Mouse (Mus musculus) 3T3-L1 (cell line): ENCODE results near the gene Immp2l.
"Not testable (repeated sequence)": the region's sequence is repeated elsewhere in the genome, so short reads cannot be mapped to it uniquely, and the experiment has no call there.

ENCODE experiments used
- DNase-seq: peaks from one replicate; pipeline ENCODE4 v3.0.0-alpha.2; 2015; ENCODE audit warnings: low read depth, low spot score

Immp2l gene

DNA sequence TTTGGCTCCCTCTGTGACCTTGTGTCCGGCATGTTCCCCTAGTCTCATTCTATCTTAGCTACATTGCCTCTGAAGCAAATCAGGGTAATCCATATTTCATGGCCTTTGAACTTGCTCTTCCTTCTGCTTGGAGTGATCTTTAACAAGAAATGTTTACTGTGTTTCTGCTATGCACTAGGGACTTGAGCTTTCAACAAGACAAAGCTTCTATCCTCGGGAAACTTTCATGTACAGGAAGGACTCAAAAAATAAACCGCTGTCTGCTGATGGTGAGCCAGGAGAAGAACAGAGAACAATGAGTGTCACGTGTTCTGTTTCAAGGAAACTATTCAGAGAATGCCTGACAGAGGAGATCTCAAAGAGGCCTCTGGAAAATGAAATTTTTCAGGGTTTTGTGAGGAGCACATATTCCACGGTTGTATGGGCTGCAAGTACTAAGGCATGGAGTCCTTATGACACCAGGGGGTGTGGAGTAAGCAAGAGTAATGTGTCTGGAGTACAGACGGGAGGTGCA, 814.5 kb downstream of the Immp2l start:
- DNase-seq: no peak

DNA sequence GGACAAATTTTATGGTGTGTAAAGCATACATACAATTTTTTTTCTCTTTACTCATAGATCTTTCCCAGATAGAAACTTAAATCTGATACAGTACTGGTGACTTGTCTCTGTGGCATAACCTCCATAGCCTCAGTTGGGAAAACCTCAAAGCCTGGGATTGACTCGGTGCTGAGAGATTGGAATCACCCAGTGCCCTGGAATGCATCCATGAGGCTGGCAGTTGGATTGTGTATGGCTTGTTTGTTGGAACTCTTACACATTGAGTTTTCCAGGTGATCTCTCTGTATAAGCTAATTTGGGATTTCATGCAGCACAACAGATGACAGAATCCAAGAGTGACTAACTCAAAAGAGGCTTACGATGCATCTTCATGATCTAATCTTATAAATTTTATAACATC, 815.4 kb downstream of the Immp2l start:
- DNase-seq: no peak

DNA sequence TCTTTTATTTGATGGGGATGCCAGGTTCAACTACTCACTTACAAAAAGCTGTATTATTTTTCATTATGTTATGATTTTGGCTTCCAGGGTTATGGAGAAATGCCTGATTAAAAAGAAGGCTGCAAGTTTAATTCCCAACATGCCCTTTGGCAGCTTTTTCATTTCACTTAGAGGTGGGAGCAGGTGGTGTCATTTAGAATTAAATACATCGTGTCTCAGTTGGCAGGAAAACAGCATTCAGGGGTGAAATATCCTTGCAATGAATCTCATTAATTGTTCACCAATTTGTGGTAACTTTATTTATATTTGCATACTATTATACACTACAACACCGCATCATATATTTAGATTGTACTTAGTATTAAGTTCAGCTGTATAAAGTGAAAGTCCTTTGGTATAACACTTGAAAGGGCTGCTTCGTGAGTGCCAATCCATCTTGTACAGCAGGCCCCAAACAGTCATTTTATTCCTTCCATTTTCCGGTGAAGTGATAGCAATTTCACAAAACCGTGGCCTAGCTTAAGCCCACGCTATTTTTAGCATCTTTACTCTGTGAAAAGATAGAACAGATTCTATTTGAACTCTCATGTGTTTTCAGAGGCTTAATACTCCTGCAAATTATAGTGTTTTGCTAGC, 818.9 kb downstream of the Immp2l start:
- no peak for DNase-seq

DNA sequence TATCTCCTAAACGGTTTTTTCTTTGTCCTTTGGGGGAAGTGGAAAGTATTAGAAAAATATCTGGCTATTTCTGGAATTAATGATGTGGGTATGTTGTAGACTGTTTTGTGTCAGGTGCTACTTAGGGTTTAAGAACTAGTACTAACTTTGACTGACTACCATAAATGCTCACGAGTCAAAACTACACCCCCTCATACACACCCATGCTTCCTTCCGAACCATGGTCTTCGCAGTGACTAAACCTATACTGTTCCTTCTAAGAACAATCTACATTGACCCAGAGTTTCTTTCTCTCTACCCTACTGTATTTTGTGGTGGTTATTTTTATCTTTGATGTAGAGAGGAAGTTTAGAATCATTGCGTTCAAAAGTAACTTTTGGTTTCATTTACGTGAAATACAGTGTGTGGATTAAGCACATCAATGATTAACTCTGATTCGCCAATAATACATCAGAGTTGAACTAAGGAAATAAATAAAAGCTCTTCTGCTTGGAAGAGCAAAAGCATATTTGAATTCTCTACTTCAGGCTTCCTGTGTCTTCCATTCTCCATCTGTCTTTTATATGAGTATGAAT, 828.1 kb downstream of the Immp2l start:
- no peak for DNase-seq

DNA sequence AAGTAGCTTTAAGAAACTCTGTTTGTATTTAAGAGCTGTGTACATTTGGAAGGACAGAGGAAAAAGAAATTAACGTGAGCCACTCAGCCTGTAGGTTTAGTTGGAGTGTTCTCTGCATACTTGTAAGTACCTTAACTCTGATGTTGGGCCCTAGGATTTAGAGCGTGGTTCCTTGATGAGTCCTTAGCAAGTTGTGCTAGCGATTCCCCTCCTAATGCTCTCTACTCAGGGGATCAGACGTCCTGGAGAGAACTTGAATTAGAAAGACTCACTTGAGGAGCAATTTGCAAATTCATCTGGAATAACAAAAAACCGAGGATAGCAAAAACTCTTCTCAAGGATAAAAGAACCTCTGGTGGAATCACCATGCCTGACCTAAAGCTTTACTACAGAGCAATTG, 835.8 kb downstream of the Immp2l start:
- not testable (repeated sequence) for DNase-seq

DNA sequence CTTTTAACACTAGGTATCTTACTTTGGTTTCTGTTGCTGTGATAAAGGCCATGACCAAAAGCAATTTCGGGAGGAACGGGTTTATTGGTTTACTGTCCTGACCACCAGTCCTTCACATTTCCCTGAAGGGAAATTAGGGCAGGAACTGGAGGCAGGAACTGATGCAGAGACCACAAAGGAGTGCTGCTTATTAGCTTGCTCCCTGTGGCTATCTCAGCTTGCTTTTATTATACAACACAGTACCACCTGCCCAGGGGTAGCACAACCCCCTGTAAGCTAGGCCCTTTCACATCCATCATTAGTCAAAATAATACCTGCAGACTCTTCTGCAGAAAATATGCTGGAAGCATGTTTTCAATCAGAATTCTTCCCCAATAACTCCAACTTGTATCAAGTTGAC, 844.4 kb downstream of the Immp2l start:
- DNase-seq: no peak

DNA sequence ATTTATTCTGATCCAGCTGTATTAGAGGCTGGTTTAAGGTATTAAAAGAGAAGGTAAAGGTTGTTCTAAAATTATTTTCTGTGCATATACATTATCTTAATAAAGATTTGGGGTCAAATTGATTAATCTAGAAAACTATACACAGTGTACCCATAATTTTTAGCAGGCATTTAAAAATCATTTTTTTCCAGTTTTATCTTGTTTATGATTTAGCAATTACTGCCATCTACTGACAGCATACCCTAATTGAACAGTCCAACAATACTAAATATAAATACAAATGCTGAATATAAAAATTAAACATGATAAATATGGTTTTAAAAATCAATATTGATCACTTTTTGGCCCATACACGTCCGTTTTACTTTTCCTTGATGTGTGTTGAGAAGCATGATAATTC, 850.1 kb downstream of the Immp2l start:
- DNase-seq: peak; percentile 22

DNA sequence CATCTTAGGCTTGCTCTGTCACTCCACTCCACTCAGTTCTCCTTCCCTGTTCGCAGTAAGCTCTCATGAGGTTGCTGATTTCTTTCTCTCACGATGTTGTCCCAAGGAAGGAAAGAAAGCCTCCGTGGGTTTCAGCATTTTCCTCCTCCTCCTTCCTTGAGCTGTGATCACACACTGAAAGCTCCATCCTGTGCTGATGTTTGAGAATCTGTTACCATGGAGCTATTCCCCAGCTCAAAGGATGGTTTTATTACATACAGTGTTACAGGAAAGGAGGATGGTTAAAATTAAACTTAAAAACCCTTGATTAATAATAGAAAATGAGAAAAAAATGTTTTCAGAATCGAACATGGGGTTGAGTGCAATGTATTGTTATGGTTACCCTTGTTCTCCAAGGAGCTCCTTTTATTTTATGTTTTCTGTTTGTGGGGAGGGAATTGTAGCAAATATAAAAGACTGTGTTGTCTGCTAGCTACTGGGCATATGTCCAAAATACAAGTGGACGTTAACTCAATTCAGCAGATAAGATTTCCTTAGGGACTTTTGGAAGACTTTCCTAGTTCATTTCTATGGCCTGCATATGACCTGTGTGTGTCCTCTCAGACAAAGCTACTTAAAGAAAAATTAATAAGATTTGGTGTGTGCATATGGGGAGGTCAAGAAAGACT, 853.5 kb downstream of the Immp2l start:
- DNase-seq: no peak

DNA sequence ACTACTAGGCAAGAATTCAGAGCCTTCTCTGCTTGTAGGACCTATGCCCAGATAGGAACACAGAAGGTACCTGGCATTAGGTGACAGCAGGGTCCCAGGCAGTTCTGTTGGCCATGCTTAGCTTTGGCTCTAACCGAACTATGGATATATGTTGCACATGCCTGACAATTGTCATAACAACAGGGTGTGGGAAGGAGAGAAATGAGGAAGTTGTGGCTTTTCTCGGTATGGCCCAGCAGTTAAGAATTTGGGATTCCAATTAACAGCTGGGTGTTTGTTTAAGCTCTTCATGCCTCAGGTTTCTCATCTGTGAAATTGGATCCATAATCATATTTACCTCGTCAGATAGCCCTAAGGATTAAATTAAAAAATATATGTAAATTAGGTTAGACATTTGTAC, 854.6 kb downstream of the Immp2l start:
- DNase-seq: no peak

DNA sequence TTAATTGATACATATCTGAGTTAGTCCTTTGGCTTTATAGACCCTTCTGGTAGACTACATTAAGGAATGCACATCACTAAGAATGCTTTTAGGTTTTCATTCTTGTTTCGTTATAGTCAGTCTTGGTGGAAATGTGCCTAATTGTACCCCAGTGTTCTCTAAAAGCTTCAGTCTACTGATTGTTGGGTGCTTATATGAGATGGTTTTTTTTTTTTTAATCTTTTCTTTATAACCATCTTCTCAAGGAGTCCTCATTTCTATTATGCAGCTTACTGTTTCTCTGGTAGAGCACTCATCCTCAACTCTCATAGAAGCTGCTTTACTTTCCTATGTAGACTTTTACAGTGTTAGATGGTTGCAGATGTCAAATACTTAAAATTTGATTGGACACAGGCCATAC, 855.1 kb downstream of the Immp2l start:
- DNase-seq: no peak

DNA sequence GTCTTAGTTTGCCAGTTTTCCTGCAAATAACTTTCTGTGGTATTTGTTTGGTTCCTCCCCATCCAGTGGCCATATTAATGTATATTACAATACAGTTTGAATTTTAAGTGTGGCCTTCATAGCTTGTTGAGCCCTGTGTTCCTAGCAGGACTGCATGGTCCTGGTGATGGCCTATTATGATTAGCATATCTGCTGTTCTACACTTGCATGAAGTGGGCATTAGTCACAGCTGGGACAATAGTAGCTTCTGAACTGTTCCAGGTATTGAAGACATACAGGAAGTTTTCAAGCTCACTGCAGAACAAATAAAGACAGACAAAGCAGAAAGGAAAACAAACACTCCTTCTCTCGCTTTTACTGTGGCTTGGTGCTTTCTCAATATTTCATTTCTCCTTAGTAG, 855.5 kb downstream of the Immp2l start:
- DNase-seq: no peak

DNA sequence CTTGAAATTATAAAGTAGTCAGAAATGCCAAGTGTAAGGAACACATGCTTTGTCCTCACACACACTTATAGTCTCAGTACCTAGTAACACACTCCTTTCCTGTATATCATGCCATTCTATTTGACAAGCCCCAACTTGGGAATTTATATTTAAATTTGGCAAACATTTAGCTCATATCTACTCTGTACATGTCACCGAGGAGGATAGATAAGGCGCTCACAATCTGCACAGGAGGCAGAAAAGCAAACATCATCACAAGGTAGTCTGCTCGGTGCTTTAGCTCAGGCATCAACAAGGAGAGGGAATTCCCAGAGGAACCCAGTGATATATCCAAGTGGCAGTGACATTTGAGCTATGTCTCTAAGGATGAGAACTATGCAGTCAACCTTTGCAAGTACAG, 856.9 kb downstream of the Immp2l start:
- DNase-seq: no peak

DNA sequence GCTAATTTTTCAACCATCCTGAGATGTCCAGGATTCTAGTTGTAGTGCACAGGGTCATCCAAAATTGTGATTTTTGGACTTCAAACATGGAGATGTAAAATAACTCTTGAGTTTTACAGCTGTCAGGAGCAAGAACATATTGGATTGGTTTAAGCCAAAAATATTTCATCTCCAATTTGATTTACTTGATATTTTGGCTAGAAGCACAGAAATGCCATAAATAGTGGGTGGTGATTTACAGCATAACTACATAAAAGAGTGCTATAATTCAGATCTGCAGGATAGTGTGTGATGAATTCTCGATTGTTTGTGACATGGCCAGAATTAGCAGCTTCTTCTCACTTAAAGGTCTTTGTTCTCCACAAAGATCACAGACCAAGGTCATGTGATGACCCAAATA, 884.1 kb downstream of the Immp2l start:
- peak; percentile 52 for DNase-seq

DNA sequence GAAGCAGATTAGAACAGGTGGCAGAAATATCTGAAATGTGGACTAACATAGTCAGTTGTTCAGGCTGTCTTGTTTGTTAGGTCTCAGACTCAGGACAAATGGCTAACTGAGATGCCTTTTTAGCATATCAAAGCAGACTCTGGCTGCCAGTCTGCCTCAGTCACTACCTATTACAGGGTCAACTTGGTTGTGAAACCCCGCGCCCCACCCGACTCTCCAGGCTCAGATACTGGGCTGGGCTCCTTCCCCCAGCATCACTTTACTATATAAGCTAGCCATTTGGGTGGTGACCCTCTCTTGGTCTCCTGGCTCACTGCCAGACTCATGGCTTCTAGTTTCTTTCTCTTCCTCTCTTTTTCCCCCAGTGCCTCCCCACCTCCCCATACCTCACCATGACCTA, 887.7 kb downstream of the Immp2l start:
- DNase-seq: no peak

DNA sequence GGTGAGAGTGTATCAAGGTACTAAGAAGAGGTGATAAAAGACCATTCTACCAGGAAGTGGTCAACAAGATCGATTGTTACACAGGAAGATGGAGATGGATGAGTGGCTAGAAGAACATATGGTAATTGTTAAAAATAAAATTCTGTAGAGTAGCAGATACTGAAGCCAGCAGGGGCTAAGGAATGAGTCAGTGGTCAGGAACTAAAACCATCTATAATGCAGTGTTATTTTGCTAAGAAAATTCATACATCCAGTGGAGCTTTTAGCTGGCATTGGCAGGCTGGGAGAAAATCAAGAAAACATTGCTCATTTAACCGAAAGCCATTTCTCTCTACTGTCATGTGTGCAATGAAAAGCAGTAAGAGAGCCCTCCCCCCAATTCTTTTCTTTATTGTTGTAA, 913.9 kb downstream of the Immp2l start:
- peak; percentile 75 for DNase-seq

DNA sequence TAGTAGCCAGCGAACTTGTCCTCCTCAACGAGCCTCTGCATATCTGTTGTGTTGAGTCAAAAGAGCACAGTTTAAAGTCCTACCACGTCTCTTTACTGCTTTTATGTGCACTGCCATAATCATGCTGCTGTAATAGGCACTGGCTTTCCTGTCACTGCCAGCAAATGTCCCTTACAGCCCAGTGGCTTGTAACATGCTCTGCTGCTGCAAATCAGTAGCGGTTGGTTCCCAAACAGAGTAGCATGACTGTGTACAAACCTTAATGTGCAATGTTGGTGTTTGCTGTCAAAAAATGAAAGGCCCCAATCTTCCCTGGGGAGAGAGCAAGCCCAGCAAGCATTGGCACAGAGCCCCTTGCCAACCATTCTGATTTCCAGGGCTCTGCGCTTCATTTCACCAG, 918.0 kb downstream of the Immp2l start:
- DNase-seq: no peak

DNA sequence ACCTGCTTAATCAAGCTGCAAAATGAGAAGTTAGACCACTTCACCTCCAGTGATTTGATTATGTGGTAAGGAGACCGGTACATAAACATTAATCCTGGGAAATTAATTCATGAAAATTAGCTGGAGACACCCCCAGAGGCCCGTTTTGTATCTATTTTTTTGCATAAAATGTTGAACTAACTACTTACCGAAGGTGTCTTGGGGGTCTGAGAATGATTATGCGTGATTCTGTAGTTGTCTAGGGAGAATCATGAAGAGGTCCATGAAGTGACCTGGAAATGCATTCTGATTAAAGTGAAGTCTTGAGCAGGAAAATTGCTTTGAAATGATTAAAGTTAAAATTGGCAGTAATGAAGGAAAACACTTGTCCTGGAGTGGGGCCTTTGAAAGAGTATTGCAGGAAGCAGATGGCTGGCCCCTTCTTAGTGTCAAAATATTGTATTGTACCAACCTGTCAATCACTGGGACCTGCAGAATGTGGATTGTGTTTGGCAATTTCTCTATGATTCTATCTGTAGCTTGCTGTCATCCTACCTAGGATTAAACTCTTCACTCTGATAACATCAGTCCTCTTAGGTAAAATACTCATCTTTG, 920.3 kb downstream of the Immp2l start:
- no peak for DNase-seq

DNA sequence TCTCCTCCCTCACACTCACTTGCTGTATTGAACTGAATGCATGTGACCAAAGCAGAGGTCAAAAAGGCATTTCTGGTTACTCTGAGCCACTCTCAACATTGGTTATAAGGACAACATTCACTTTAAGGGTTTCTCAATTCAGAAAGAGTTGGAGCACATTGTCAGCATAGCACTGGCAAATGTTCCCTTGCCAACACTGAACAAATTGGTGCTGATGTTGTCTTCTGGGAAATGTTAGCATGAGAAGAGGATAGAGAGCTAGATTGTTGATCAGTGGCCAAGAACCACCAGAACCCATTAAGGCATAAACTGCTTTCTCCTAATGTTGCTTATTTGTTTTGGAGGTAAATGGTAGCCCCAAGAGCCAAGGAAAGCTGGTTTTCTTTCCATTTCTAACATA, 922.6 kb downstream of the Immp2l start:
- peak; percentile 67 for DNase-seq

DNA sequence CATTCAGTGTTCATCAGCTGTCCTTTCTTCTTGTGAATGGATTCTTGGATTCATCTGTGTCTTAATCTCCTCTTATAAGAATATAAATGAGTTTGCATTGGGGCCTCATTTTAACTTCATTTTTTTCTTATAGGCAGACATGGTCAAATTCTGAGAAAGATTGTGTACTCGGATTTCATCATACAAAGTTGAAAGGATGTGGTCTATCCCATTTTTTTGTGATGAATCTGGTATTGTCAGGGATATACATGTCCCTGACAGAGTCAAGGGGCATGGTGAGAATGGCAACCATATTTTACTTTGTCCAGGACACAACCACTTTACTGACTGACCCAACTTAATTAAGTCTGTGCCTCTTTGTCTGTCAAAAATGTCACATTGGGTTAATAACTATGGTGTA, 925.5 kb downstream of the Immp2l start:
- DNase-seq: peak; percentile 88

DNA sequence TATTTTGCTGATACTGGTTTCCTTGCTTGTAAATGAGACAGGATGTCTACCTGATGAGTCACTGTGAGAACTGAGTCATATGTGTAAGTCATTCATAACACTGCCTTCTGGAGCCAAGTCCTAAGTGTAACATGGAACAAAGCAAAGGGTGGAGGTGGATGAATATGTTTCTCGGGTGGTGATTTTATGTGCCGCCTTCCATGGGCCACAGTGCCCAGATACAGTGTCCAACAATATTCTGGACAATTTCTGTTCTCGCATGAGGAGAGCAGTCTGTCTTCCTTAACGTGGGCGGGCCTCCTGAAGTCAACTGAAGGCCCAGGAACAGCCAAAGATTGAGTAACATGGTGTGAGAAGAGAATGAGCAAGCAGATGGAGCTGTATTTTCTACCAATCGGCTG, 926.0 kb downstream of the Immp2l start:
- DNase-seq: peak; percentile 97

DNA sequence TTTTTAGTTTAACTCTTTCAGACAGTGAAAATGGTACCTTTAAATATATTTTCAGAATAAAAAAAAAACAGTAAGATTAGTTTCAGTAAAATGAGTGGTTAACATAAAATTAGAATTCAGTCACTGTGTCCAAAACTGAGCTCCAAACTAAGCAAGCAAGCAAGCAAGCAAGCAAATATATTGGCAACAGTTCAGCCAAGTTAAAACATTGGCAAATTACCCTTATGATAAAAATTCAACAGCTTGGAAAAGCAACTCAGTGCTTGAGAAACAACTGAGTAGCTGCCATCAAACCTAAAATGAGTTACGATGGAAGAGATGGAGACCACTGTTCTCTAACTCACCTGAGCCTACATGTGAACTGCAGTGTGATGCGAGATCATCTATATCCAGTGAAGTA, 926.8 kb downstream of the Immp2l start:
- peak; percentile 31 for DNase-seq

DNA sequence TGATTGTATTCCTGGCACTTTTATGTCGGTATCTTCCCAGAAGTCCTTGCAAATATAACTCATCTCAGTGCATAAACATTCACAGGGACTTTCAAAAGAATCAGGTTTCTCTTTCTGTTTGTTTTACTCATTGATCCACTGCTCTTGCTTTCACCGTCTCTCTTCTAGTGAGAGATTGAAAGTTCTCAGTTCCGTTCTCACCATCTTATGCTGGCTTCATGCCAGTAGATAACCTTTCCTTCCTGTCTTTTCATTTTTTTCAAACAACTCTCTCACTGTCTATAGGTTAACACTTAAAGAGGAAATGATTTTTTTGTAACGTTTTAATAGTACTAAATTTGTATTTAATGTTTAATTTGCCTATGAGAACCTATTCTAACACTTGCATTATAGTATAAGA, 937.1 kb downstream of the Immp2l start:
- DNase-seq: no peak

DNA sequence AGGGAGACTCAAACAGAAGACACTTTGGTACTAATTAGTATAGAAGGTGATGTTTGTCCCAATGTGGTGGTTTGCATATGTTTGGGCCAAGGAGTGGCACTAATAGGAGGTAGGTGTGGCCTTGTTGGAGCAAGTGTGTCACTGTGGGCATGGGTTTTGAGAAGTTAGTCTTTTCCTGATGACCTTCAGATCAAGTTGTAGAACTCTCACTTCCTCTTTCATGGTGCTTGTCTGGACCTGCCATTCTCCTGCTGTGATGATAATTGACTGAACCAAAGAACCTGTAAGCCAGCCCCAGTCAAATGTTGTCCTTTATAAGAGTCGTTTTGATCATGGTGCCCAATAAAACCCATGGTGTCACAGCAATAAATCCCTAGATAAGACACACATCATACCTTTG, 967.5 kb downstream of the Immp2l start:
- no peak for DNase-seq
